Comparison of ENCODE assay signal across 16 mouse cellular contexts in the genomic region with DNA sequence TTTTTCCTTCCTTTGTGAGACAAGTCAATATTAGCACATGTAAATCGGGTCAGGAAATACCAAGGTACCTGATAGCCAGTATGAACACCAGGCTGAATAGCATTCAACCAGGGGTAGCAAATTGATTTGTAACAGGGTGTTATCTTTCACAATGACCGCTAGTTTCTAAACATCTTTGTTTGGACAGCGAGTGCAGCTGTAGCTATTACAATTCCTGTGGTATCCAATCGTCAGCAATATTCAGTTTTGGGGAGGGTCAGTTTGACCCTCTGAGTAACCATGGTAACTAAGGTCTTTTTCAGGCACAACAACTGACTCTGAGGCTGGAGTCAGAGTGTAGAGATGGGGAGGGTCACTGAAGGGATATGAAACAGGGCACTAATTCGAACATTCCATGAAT. TPM values are rescaled to one million over a fixed set of nuclear protein-coding genes. Genes with fewer than 3 reads are reported as not detected.
"Had no signal": no experiment of that assay in that cellular context is flagged by ENCODE, and none has a peak within 500 bp of the region (broad histone marks: within the 10 kb centered on the region; RNA-seq: fewer than 3 reads in every experiment).

No protein-coding gene starts in this region.

- H3K4me2 ChIP-seq: limb, embryonic 15.5 days; liver, embryonic 12.5 days; lung, embryonic 14.5 days had no signal

- ATAC-seq: liver, embryonic 12.5 days had no signal

- H3K9ac ChIP-seq: limb, embryonic 15.5 days; liver, embryonic 12.5 days; lung, embryonic 14.5 days had no signal

- H3K4me3 ChIP-seq: layer of hippocampus, adult 2 months; limb, embryonic 15.5 days; liver, embryonic 12.5 days had no signal

- H3K36me3 ChIP-seq: limb, embryonic 15.5 days; liver, embryonic 12.5 days had no signal

- DNase-seq: kidney, adult 18-20 months; kidney, postnatal 10 days; kidney, postnatal 4 days; lung, embryonic 14.5 days; lung, postnatal 10 days; lung, postnatal 4 days; midbrain, embryonic 14.5 days; thymus, postnatal 4 days had no signal

- H3K27ac ChIP-seq: layer of hippocampus, adult 2 months; limb, embryonic 15.5 days; liver, embryonic 12.5 days; stomach, postnatal 0 days had no signal

- H3K9me3 ChIP-seq: liver, embryonic 12.5 days had no signal

- H3K27me3 ChIP-seq: limb, embryonic 15.5 days; liver, embryonic 12.5 days had no signal

- H3K4me1 ChIP-seq: limb, embryonic 15.5 days; liver, embryonic 12.5 days had no signal

RNA-seq across cellular contexts. Expression of gene Pthlh, which starts 15.3 kb away (rescaled TPM):
- total RNA-seq: megakaryocyte, adult 5-6 weeks; monocyte, adult 5-6 weeks; neutrophil, adult 5-6 weeks had no signal
- polyA plus RNA-seq: liver, embryonic 16.5 days had no signal
